Mouse (Mus musculus): Measurements from ENCODE around the gene Wfikkn2.
A peak's percentile ranks its signal among the peaks of the same experiment; 100 is the strongest.

Gene Wfikkn2

DNA sequence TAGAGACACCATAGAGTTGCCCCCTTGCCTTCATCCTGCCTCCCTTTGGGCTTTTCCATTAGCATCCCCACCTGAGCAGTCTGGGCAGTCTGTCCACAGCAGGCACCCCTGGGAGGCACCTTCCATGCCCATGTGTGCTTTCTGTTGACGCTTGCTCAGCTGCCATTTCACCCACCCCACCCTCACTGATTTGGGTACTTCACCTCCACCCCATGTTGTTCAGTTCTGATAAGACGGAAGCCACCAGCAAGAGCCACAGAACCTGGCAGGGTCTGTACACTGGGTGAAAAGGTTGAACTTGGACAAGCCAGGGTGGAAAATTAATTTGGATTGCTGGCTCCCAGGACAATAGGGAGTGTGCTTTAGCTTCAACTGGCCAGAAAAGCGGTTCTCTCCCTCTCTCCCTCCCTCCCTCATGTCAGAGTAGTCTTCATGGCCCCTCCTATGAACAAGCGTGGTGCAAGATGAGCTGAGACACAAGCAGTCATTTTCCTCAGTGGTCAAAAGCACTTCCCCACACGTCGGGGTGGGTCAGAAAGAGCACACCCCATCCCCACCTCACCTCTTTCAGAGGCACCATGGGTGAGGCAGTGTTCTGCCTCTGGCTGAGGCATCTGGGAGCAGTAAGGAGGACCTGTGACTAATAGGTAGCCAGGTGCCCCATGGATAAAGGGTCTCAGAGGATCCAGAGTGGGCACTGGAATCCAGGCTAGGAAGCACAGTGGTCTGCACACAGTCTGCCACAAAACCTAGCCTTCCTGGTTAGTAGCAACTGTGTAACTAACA is 16.0 kb upstream of the Wfikkn2 start:
- DNase-seq (ENCODE audit: low spot score), result no peak

DNA sequence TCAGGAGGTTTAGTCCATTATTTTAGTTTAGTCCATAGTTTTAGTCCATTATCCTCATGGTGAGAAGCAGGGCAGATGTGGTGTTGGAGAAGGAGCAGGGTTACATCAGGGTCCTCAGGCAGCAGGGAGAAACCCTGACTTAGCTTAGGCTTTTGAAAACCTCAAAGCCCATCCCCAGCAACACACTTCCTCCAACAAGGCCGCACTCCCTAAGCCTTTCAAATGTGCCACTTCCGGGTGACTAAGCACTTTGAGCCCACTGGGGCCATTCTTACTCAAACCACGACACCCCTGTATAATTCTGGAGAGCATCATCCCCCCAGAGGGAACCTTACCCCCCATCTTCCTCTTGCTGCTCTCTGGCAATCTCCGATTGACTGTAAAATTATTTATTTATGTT is 14.0 kb upstream of the Wfikkn2 start:
- DNase-seq (ENCODE audit: low spot score), result no peak

GRCm38 (mm10) chr11:94257987-94258386 is 12.2 kb upstream of the Wfikkn2 start:
- DNase-seq (ENCODE audit: low spot score), result no peak

DNA sequence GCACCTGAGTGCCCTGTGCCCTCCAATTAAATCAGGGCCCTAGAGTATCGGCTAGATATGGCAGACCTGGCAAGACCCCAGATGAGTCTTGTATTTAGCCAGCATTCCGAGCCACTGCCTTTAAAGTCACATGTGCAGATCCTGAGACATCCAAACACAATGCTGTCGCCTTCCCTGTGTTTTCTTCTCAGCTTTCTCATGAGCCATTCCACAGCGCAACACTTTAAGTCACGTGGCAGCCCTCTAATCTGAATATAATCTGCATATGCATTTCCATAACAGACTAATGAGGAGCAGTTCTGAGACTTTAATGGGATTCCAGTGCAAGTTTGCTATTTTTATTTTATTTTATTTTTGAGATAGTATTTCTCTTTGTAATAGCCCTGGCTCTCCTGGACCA is 9.9 kb upstream of the Wfikkn2 start:
- DNase-seq (ENCODE audit: low spot score), result no peak

DNA sequence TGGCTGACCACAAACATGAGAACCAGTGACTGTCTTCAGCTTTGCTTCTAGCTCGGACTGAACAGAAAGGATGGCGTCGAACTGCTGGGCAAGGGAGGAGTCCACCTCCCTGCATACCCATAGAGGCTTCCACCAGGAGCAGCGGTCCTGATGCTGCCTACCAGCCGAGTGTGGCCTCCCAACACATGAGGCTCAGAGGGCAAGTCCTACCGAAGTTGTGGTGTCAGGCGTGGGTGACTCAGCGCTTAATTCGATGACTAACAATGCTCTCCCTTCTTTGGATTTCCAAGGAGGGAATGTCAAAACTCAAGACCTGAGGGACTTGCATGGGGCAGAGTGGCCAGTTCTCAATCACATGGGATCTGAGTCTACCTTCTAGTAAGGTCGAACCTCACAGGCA is 7.9 kb upstream of the Wfikkn2 start:
- no peak for DNase-seq (ENCODE audit: low spot score)

GRCm38 (mm10) chr11:94253156-94253555 is 7.4 kb upstream of the Wfikkn2 start:
- no peak for DNase-seq (ENCODE audit: low spot score)

DNA sequence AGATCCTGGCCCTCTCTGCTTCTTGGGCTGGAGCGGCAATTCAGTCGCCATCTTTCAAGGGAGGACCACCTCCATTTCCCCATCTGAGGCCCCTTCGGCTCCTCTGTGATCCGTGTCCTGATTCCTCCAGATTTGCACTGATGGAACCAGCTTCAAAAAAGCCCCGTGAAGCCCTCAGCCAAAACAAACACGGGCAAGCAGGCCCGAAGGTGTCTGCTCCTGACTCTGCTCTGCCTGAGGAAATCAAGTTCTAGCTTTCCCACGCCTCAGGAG is 920 bp upstream of the Wfikkn2 start:
- DNase-seq (ENCODE audit: low spot score), result no peak

GRCm38 (mm10) chr11:94244385-94244784 is 1.4 kb downstream of the Wfikkn2 start:
- DNase-seq (ENCODE audit: low spot score), result no peak

- DNase-seq (ENCODE audit: low spot score), result no peak
Observed at GRCm38 (mm10) chr11:94243422-94244180, 2.2 kb downstream of the Wfikkn2 start.

- no peak for DNase-seq (ENCODE audit: low spot score)
Observed at GRCm38 (mm10) chr11:94242760-94243421, 2.9 kb downstream of the Wfikkn2 start.

- DNase-seq (ENCODE audit: low spot score), result no peak
Observed at GRCm38 (mm10) chr11:94239706-94240105, 6.1 kb downstream of the Wfikkn2 start.

DNA sequence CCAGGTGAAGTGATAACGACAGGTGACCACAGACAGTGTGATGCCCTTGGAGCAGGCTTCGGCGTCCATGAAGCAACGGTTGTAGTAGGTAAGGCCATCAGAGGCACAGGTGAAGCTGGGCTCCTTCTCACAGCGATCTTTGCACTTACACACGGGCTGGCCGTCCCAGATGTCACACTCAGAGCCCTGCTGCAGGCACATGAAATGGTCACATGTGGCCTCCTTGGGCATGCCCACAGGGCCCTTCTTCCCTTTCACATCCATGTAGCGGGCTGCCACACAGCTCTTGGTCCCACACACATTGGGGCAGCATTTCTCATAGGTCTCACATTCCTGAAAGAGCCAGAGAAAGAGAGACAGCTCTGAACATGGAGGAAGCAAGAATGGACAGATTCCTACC is 7.0 kb downstream of the Wfikkn2 start:
- DNase-seq (ENCODE audit: low spot score), result no peak

- DNase-seq (ENCODE audit: low spot score), result peak; percentile 72
Observed at GRCm38 (mm10) chr11:94236074-94236473, 9.7 kb downstream of the Wfikkn2 start.

- DNase-seq (ENCODE audit: low spot score), result no peak
Observed at GRCm38 (mm10) chr11:94234857-94235256, 10.9 kb downstream of the Wfikkn2 start.

GRCm38 (mm10) chr11:94234380-94234779 is 11.4 kb downstream of the Wfikkn2 start:
- DNase-seq (ENCODE audit: low spot score), result no peak

- DNase-seq (ENCODE audit: low spot score), result no peak
Observed at GRCm38 (mm10) chr11:94233405-94233804, 12.4 kb downstream of the Wfikkn2 start.

GRCm38 (mm10) chr11:94231821-94232552 is 13.8 kb downstream of the Wfikkn2 start:
- no peak for DNase-seq (ENCODE audit: low spot score)

DNA sequence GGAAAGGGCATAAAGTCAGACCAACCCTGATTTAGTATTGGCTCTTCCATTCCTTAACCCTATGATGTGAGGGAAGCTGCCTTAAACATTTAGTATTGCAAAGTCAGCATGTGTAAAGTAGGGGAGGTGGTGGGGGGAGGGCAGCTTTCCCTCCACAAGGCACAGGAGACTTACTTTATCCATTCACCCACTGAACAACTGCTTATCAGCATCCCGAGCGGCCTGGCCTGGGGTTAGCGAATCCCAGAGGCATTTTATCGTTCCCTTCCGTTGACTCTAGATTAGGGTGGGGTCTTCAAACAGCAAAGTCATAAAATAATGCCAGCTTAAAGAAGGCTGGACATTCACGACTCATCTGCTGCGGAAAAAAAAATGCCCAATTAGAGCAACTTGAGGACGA is 15.6 kb downstream of the Wfikkn2 start:
- no peak for DNase-seq (ENCODE audit: low spot score)

DNA sequence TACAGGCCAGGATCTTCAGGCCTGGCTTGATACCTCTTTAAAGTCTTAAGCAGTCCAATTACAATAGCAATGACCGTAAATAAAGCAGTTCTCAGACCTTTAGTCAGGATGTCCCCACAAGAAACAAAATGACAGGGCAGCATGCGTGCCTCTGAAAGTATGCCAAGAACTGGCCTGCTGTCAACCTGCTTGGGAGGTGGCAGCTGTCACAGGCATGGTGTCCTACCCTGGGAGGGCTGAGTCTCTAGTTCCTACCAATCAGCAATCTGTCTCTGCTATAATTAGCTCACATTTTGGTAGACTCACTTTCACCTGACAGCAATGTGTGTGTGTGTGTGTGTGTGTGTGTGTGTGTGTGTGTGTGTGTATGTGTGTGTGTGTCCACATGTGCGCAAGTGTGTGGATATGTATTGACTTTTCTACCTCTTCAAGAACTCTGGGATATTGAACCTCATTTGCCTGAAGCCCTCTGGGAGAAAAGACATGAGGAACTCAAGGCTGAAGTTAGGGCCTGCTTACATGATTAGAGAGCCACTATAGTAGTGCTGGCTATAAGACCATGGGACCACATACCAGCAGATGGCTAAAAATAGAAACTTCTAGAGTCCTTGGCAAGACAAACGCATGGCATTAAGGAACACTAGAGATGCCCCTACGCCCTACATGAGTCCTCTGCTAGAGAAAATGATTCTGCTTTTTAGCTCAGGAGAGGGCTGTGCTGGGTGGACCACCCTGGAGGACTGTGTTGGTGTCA is 16.4 kb downstream of the Wfikkn2 start:
- no peak for DNase-seq (ENCODE audit: low spot score)

DNA sequence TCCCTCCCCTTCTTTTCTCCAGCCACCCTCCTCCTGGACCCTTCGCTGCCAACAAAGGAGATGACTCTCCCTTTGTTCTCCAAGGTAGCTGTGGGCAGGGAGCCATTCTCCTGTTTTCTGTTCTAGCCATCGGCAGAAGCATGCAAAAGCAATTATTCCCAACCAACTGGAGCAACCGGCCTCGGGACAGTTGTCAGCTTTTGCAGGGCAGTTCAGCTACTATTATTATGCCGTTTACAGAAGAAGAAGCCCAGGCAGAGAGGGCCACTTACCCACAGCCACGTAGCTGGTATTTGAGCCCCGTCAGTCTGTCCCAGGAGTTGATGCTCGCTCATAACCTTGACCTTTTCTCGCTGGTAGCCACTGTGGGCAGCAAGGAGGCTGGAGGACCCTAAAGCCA is 17.4 kb downstream of the Wfikkn2 start:
- no peak for DNase-seq (ENCODE audit: low spot score)

GRCm38 (mm10) chr11:94225985-94226384 is 19.8 kb downstream of the Wfikkn2 start:
- DNase-seq (ENCODE audit: low spot score), result peak; percentile 70

GRCm38 (mm10) chr11:94223531-94223930 is 22.3 kb downstream of the Wfikkn2 start:
- DNase-seq (ENCODE audit: low spot score), result no peak
